8 mouse cellular contexts compared by ENCODE assay signal in the genomic region with DNA sequence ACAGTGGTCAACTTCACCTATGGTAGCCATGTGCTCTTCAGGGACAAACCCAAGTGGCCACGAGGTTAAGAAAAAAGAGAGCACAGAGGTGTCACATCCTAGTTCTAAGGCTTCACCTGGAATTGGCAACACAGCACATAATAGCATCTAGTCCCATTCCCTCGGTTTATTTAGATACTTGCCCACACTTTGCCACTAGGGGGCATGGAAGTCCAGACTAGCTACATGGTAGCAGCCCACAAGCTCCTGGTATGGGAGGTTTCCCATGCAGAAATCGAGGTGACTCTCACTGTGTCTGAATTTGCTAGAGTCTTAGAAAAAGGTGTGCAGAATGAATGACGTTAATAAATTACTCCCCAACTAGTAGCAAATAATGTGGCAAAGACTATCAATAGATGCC. TPM values are rescaled to one million over a fixed set of nuclear protein-coding genes. Genes with fewer than 3 reads are reported as not detected.
A peak's percentile ranks its signal among the peaks of the same experiment; 100 is the strongest.
DNase-seq lines count a peak whose midpoint lies in the region; ATAC-seq and TF ChIP-seq lines count a peak whose summit lies in the region.

No protein-coding gene starts in this region.

- TF ChIP-seq CTCF in E14TG2a.4 (conservative IDR thresholded peaks at IDR 0.05; ENCODE audit: low read length) = peak; percentile 76
- TF ChIP-seq CTCF in embryonic fibroblast, embryonic 13.5 days (IDR thresholded peaks at IDR 0.05; ENCODE audit: borderline replicate concordance, insufficient read depth, low read length) = peak; percentile 63; the same call in 1 of the 2 replicates
- peak; percentile 84 for TF ChIP-seq CTCF in liver, embryonic 14.5 days (IDR thresholded peaks at IDR 0.05; ENCODE audit: low read depth)

- H3K27me3 ChIP-seq in E14TG2a.4 (ENCODE audit: insufficient read depth, low read length) = no peaks in the 10 kb centered on the region
- H3K27me3 ChIP-seq in liver, embryonic 14.5 days (ENCODE audit: control insufficient read depth, insufficient read depth, low read length) = no peaks in the 10 kb centered on the region
- H3K27me3 ChIP-seq in neural tube, embryonic 14.5 days (ENCODE audit: control insufficient read depth, insufficient read depth, low read length) = no peaks in the 10 kb centered on the region

- TF ChIP-seq EP300 in liver, embryonic 14.5 days (IDR thresholded peaks at IDR 0.05; ENCODE audit: low read depth) = no peak

- intact Hi-C loops in heart, postnatal 14 days (cut with DNase I) = loop anchor here (2.0 to 5.0 kb wide), 2 partner anchors 266 to 397 kb away; a partner anchor contains a TSS

- H3K9ac ChIP-seq in liver, embryonic 14.5 days (replicated peaks) = no peak overlapping the region
- H3K9ac ChIP-seq in neural tube, embryonic 14.5 days (replicated peaks; ENCODE audit: low read depth, low read length) = no peak overlapping the region

- no peak overlapping the region for H3K27ac ChIP-seq in embryonic fibroblast, embryonic 13.5 days (ENCODE audit: insufficient read depth, low read length)
- no peak overlapping the region for H3K27ac ChIP-seq in liver, embryonic 14.5 days
- no peak overlapping the region for H3K27ac ChIP-seq in neural tube, embryonic 14.5 days (ENCODE audit: low read depth, low read length)

- no peaks in the 10 kb centered on the region for H3K9me3 ChIP-seq in E14TG2a.4 (ENCODE audit: low read length)
- no peaks in the 10 kb centered on the region for H3K9me3 ChIP-seq in liver, embryonic 14.5 days (ENCODE audit: control insufficient read depth, low read length)
- no peaks in the 10 kb centered on the region for H3K9me3 ChIP-seq in neural tube, embryonic 14.5 days (ENCODE audit: control insufficient read depth, low read length)

- no peak overlapping the region for H3K4me2 ChIP-seq in liver, embryonic 14.5 days (ENCODE audit: low read depth)
- no peak overlapping the region for H3K4me2 ChIP-seq in neural tube, embryonic 14.5 days (ENCODE audit: low read depth, low read length)

- H3K36me3 ChIP-seq in E14TG2a.4 (ENCODE audit: insufficient read depth, low read length) = 0 out of 2 replicates have a peak, but pooled peaks cover under 1% of the 10 kb centered on the region
- no peaks in the 10 kb centered on the region for H3K36me3 ChIP-seq in liver, embryonic 14.5 days (replicated peaks; ENCODE audit: control insufficient read depth, insufficient read depth, low read depth)
- H3K36me3 ChIP-seq in neural tube, embryonic 14.5 days (ENCODE audit: control insufficient read depth, insufficient read depth, low read length) = no peaks in the 10 kb centered on the region; the same call in 1 of the 2 replicates

- peak; percentile 85 for DNase-seq in adrenal gland, postnatal 14 days
- peak; percentile 71 to 83 for DNase-seq in heart, postnatal 14 days
- peak; percentile 85 to 87 for DNase-seq in kidney, postnatal 36 days
- no peak for DNase-seq in liver, embryonic 14.5 days (ENCODE audit: low read depth in 3 of 3, low spot score in 3 of 3)
- peak; percentile 47 to 48 for DNase-seq in thymus, postnatal 36 days

- 5% methylated on average over 4 of the region's 4 CpGs for WGBS in liver, embryonic 14.5 days (ENCODE audit: insufficient replicate concordance)
- WGBS in neural tube, embryonic 14.5 days = 20% methylated on average over 4 of the region's 4 CpGs

- H3K4me3 ChIP-seq in E14TG2a.4 (replicated peaks; ENCODE audit: low read length) = no peak overlapping the region
- no peak overlapping the region for H3K4me3 ChIP-seq in embryonic fibroblast, embryonic 13.5 days (ENCODE audit: insufficient read depth, low read length)
- H3K4me3 ChIP-seq in liver, embryonic 14.5 days (ENCODE audit: insufficient read depth in 1 of 2, low read depth in 2 of 2, low read length in 2 of 2) = no peak overlapping the region
- H3K4me3 ChIP-seq in neural tube, embryonic 14.5 days (ENCODE audit: low read depth, low read length) = no peak overlapping the region

- no peak for ATAC-seq in liver, embryonic 14.5 days (ENCODE audit: insufficient read depth)
- ATAC-seq in neural tube, embryonic 14.5 days (ENCODE audit: low read depth) = peak; percentile 49; the same call in 1 of the 2 replicates

- TF ChIP-seq POLR2A in embryonic fibroblast, embryonic 13.5 days (IDR thresholded peaks at IDR 0.05; ENCODE audit: low read depth, low read length) = no peak

- H3K4me1 ChIP-seq in E14TG2a.4 (replicated peaks; ENCODE audit: low read depth, low read length) = peaks cover 17% of the 10 kb centered on the region; the same call in 1 of the 2 replicates
- H3K4me1 ChIP-seq in embryonic fibroblast, embryonic 13.5 days (ENCODE audit: control insufficient read depth, insufficient read depth, low read length) = no peaks in the 10 kb centered on the region
- peaks cover 0 to 12% of the 10 kb centered on the region in 2 experiments; a peak in 2 of 4 replicates for H3K4me1 ChIP-seq in liver, embryonic 14.5 days (replicated peaks; ENCODE audit: control insufficient read depth in 2 of 2, insufficient read depth in 2 of 2, low read length in 1 of 2)
- no peaks in the 10 kb centered on the region for H3K4me1 ChIP-seq in neural tube, embryonic 14.5 days (ENCODE audit: control insufficient read depth, insufficient read depth, low read length)

RNA-seq across cellular contexts. Expression of a gene that starts 9.9 kb away (rescaled TPM):
- total RNA-seq in adrenal gland, postnatal 14 days (2021) = 34.1 and 45.0 TPM in 2 replicates
- polyA plus RNA-seq in embryonic fibroblast, embryonic 13.5 days (2011; ENCODE audit: insufficient read length, low read depth, missing spikeins) = 63.5 and 69.6 TPM in 2 replicates
- total RNA-seq in heart, postnatal 14 days (2021) = 10 to 100 TPM in 1 of 2 experiments, 1 to 10 TPM in 1; 8.8 to 10.3 TPM
- polyA plus RNA-seq in liver, embryonic 14.5 days (2012; rRNA removed) = 34.2 and 42.3 TPM in 2 replicates
- polyA plus RNA-seq in liver, embryonic 14.5 days (2014; fragmentation: Nextera tagmentation; extraction: Ambion mirVana) = 99.5 and 116 TPM in 2 replicates
- 38.0 and 43.0 TPM in 2 replicates for polyA plus RNA-seq in neural tube, embryonic 14.5 days (2014; fragmentation: Nextera tagmentation; extraction: Ambion mirVana)

RNA-seq across cellular contexts. Expression of a gene that starts 24.3 kb away (rescaled TPM):
- total RNA-seq in adrenal gland, postnatal 14 days (2021) = 81.5 and 90.2 TPM in 2 replicates
- 56.8 and 66.1 TPM in 2 replicates for polyA plus RNA-seq in embryonic fibroblast, embryonic 13.5 days (2011; ENCODE audit: insufficient read length, low read depth, missing spikeins)
- 10 to 100 TPM; 48.4 to 50.0 TPM for total RNA-seq in heart, postnatal 14 days (2021)
- 29.2 and 41.7 TPM in 2 replicates for polyA plus RNA-seq in liver, embryonic 14.5 days (2012; rRNA removed)
- polyA plus RNA-seq in liver, embryonic 14.5 days (2014; fragmentation: Nextera tagmentation; extraction: Ambion mirVana) = 73.9 and 77.8 TPM in 2 replicates
- 122 and 124 TPM in 2 replicates for polyA plus RNA-seq in neural tube, embryonic 14.5 days (2014; fragmentation: Nextera tagmentation; extraction: Ambion mirVana)

RNA-seq across cellular contexts. Expression of a gene that starts 24.3 kb away (rescaled TPM):
- 47.9 and 49.4 TPM in 2 replicates for total RNA-seq in adrenal gland, postnatal 14 days (2021)
- polyA plus RNA-seq in embryonic fibroblast, embryonic 13.5 days (2011; ENCODE audit: insufficient read length, low read depth, missing spikeins) = 78.3 and 92.0 TPM in 2 replicates
- 10 to 100 TPM; 47.7 to 50.7 TPM for total RNA-seq in heart, postnatal 14 days (2021)
- polyA plus RNA-seq in liver, embryonic 14.5 days (2012; rRNA removed) = 6.3 and 6.7 TPM in 2 replicates
- 12.6 and 13.2 TPM in 2 replicates for polyA plus RNA-seq in liver, embryonic 14.5 days (2014; fragmentation: Nextera tagmentation; extraction: Ambion mirVana)
- 49.3 and 55.0 TPM in 2 replicates for polyA plus RNA-seq in neural tube, embryonic 14.5 days (2014; fragmentation: Nextera tagmentation; extraction: Ambion mirVana)

RNA-seq across cellular contexts. Expression of a gene that starts 48.5 kb away (rescaled TPM):
- 177 and 186 TPM in 2 replicates for total RNA-seq in adrenal gland, postnatal 14 days (2021)
- polyA plus RNA-seq in embryonic fibroblast, embryonic 13.5 days (2011; ENCODE audit: insufficient read length, low read depth, missing spikeins) = 61.9 and 68.9 TPM in 2 replicates
- 100 to 1,000 TPM; 153 to 155 TPM for total RNA-seq in heart, postnatal 14 days (2021)
- polyA plus RNA-seq in liver, embryonic 14.5 days (2012; rRNA removed) = 24.1 and 28.2 TPM in 2 replicates
- 55.6 and 57.2 TPM in 2 replicates for polyA plus RNA-seq in liver, embryonic 14.5 days (2014; fragmentation: Nextera tagmentation; extraction: Ambion mirVana)
- polyA plus RNA-seq in neural tube, embryonic 14.5 days (2014; fragmentation: Nextera tagmentation; extraction: Ambion mirVana) = 169 and 191 TPM in 2 replicates

RNA-seq across cellular contexts. Expression of a gene that starts 48.5 kb away (rescaled TPM):
- 26.3 and 29.6 TPM in 2 replicates for total RNA-seq in adrenal gland, postnatal 14 days (2021)
- 16.6 and 19.5 TPM in 2 replicates for polyA plus RNA-seq in embryonic fibroblast, embryonic 13.5 days (2011; ENCODE audit: insufficient read length, low read depth, missing spikeins)
- 10 to 100 TPM; 11.7 to 12.1 TPM for total RNA-seq in heart, postnatal 14 days (2021)
- polyA plus RNA-seq in liver, embryonic 14.5 days (2012; rRNA removed) = 10.6 and 14.5 TPM in 2 replicates
- polyA plus RNA-seq in liver, embryonic 14.5 days (2014; fragmentation: Nextera tagmentation; extraction: Ambion mirVana) = 20.6 and 22.1 TPM in 2 replicates
- polyA plus RNA-seq in neural tube, embryonic 14.5 days (2014; fragmentation: Nextera tagmentation; extraction: Ambion mirVana) = 104 and 108 TPM in 2 replicates

Comparison
In these comparisons a context has a peak if more than half of its experiments do, and no peak if none do; other contexts are left out.
1. DNase-seq: peak in adrenal gland, postnatal 14 days (single experiment), heart, postnatal 14 days (2 of 2), kidney, postnatal 36 days (2 of 2) and thymus, postnatal 36 days (2 of 2); none in liver, embryonic 14.5 days (0 of 3).
2. Peak in every context shown above with its lines, with median percentiles within 50 percentile points of each other: CTCF ChIP-seq.